Mouse (Mus musculus): ENCODE measurements at regions not wholly inside any gene's neighbourhood (a gene's known extent, or its start where the extent isn't known, plus 50 kb on each side); places are given as distances from the start of the nearest gene placed in this dataset.

DNA sequence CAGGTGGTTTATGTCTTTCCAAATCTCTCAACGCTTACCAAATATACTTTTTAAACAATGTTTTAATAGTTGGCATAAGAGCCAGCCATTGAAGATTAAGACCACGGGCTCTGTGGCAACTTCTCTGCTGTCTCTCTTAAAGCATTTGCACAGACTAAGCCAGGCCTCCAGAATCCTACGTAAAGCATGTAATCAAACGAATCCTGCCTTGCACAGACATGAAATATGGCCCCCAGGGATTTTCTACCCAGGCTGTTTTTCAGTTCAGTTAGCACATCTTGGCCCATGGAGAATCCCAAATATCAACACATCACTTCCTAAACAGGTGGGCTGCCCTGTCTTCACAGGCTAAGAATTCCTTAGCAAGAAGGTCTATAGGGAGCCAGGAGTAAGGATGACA lies 108.9 kb upstream of the Map1b start:
- H3K4me1 ChIP-seq (replicated peaks; ENCODE audit: control insufficient read depth, insufficient read depth, low read length): no peaks in the 10 kb centered on the region
- H3K27me3 ChIP-seq (replicated peaks; ENCODE audit: control insufficient read depth, insufficient read depth, low read length): no peaks in the 10 kb centered on the region
- H3K4me2 ChIP-seq (ENCODE audit: low read length): no peak overlapping the region
- H3K36me3 ChIP-seq (ENCODE audit: control insufficient read depth, insufficient read depth, low read length): no peaks in the 10 kb centered on the region
- no peaks in the 10 kb centered on the region for H3K9me3 ChIP-seq (ENCODE audit: control insufficient read depth, low read length)
- WGBS: 33% methylated on average over 4 of the region's 4 CpGs
- DNase-seq (ENCODE audit: low spot score) (peak; percentile 49), ATAC-seq (replicated peaks; ENCODE audit: low FRiP score, low TSS enrichment, low read depth) (no peak)
- H3K4me3 ChIP-seq (ENCODE audit: low read depth, low read length): no peak overlapping the region
- no peak overlapping the region for H3K27ac ChIP-seq (ENCODE audit: low read depth)
- H3K9ac ChIP-seq (ENCODE audit: low read length): no peak overlapping the region

DNA sequence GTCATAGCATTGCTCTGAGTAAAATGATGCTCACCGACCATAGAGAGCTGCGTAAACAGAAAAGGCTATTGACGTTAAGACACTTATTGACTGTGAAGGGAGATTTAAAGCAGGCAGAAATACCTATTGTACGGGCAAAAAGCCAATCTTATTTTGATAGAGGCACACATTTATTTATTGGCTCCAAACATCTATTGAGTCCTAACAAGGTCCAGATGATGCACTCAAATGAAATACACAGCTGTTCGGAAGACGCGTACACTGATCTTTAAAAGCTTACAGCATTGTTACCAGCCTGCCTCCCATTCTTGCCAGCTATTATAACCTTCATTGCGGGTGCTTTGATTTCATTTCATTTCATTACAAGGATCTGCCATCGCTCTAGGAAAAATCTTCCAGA lies 102.0 kb upstream of the Map1b start:
- 77% methylated on average over 9 of the region's 9 CpGs for WGBS
- peak; percentile 4 for DNase-seq (ENCODE audit: low spot score)
- H3K9me3 ChIP-seq (ENCODE audit: control insufficient read depth, low read length): no peaks in the 10 kb centered on the region

DNA sequence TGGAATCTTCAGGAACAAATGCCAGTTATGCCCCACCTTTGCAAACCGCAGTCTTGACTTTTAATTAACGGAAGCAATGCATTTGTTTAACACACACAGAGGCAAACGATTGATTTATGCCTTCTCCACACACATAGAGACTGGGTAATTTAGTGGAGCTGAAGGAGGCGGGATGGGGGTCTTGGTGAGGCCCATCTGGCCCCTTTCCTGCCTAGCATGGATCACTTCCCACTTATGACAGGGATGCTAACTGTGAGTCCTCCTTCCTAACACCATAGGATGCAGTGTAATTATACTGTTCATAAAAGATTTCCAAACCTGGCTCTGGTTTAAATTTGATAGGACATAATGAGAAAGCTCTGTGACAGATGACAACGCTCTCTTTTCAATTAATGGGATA lies 101.1 kb upstream of the Map1b start:
- Histone ChIP-seq H3K27me3 (replicated peaks; ENCODE audit: control insufficient read depth, insufficient read depth, low read length) (no peaks in the 10 kb centered on the region), H3K4me1 (replicated peaks; ENCODE audit: control insufficient read depth, insufficient read depth, low read length) (no peaks in the 10 kb centered on the region), H3K4me3 (ENCODE audit: low read depth, low read length) (no peak overlapping the region), H3K9ac (ENCODE audit: low read length) (no peak overlapping the region), H3K4me2 (ENCODE audit: low read length) (no peak overlapping the region), H3K36me3 (ENCODE audit: control insufficient read depth, insufficient read depth, low read length) (no peaks in the 10 kb centered on the region), H3K27ac (ENCODE audit: low read depth) (no peak overlapping the region), H3K9me3 (ENCODE audit: control insufficient read depth, low read length) (no peaks in the 10 kb centered on the region)
- DNase-seq (ENCODE audit: low spot score) (no peak), ATAC-seq (replicated peaks; ENCODE audit: low FRiP score, low TSS enrichment, low read depth) (no peak)
- WGBS: 43% methylated on average over 5 of the region's 5 CpGs

More for the DNA sequence above, 102.0 kb upstream of the Map1b start:
- Histone ChIP-seq H3K4me2 (ENCODE audit: low read length) (no peak overlapping the region), H3K4me3 (ENCODE audit: low read depth, low read length) (no peak overlapping the region), H3K36me3 (ENCODE audit: control insufficient read depth, insufficient read depth, low read length) (no peaks in the 10 kb centered on the region), H3K4me1 (replicated peaks; ENCODE audit: control insufficient read depth, insufficient read depth, low read length) (no peaks in the 10 kb centered on the region), H3K9ac (ENCODE audit: low read length) (no peak overlapping the region), H3K27me3 (replicated peaks; ENCODE audit: control insufficient read depth, insufficient read depth, low read length) (no peaks in the 10 kb centered on the region), H3K27ac (ENCODE audit: low read depth) (no peak overlapping the region)
- no peak for ATAC-seq (replicated peaks; ENCODE audit: low FRiP score, low TSS enrichment, low read depth)

DNA sequence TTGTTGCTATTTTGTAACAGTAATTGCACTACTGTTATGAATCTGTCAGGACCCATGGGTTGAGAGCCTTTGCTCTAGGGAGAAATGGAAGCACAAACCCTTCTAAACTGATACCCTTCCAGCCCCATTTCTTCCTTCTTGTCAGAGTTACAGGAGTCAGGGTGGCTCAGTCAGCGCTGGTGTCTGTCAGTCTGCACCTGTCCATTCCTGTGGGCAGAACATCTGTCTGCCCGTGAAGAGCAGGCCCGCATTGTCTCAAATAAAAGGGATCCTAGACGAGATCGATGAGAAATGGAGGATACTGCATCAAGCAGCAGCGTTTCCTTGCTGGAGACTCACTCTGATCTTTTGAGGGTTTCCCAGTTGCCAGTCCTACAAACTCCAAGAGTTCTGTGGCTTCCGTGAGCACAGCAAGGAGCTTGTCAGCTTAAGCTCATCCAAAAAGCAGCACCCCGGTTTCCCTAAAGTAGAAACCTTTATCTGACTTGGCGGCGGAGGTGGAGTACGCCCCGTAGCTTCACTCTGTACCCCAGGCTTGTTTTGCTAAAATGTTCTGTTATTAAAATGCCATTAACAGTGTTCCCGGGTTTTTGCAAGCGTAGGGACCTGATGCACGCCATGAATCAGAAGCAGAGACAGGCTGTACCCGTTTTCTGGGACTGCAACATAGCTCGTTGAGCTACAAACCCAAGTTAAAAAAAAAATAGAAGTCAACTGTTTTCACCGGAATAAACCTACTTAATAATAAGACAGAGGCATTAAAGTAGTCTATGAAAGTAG lies 95.6 kb upstream of the Map1b start:
- Histone ChIP-seq H3K36me3 (ENCODE audit: control insufficient read depth, insufficient read depth, low read length) (no peaks in the 10 kb centered on the region), H3K4me2 (ENCODE audit: low read length) (no peak overlapping the region), H3K4me1 (replicated peaks; ENCODE audit: control insufficient read depth, insufficient read depth, low read length) (no peaks in the 10 kb centered on the region), H3K9ac (ENCODE audit: low read length) (no peak overlapping the region), H3K9me3 (ENCODE audit: control insufficient read depth, low read length) (no peaks in the 10 kb centered on the region), H3K27me3 (replicated peaks; ENCODE audit: control insufficient read depth, insufficient read depth, low read length) (no peaks in the 10 kb centered on the region), H3K4me3 (ENCODE audit: low read depth, low read length) (no peak overlapping the region), H3K27ac (ENCODE audit: low read depth) (no peak overlapping the region)
- WGBS: 77% methylated on average over 18 of the region's 18 CpGs
- no peak for DNase-seq (ENCODE audit: low spot score)
- ATAC-seq (replicated peaks; ENCODE audit: low FRiP score, low TSS enrichment, low read depth): no peak

DNA sequence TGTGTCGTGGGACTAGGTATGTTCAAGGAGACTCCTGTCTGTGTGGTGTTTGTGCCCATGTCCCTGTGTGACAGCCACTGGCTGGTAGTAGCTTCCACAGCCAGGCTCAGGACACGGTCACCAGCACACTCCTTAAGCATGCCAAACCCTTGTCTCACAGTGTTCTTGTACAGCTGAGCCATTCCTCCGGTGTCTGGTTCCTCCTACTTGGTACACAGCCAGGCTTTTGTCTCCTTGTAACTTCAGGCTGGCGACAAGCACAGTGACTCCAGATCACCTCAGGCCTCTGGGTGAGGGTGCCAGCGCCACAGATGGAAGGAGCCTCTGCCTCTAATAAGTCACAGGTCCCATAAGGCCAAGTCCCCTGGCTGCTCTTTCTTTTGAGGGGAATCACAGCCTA lies 94.2 kb upstream of the Map1b start:
- H3K9ac ChIP-seq (ENCODE audit: low read length): no peak overlapping the region
- no peak overlapping the region for H3K27ac ChIP-seq (ENCODE audit: low read depth)
- WGBS: 70% methylated on average over 5 of the region's 5 CpGs
- DNase-seq (ENCODE audit: low spot score) (no peak), ATAC-seq (replicated peaks; ENCODE audit: low FRiP score, low TSS enrichment, low read depth) (no peak)
- no peaks in the 10 kb centered on the region for H3K9me3 ChIP-seq (ENCODE audit: control insufficient read depth, low read length)
- H3K27me3 ChIP-seq (replicated peaks; ENCODE audit: control insufficient read depth, insufficient read depth, low read length): no peaks in the 10 kb centered on the region
- H3K4me2 ChIP-seq (ENCODE audit: low read length): no peak overlapping the region
- no peaks in the 10 kb centered on the region for H3K4me1 ChIP-seq (replicated peaks; ENCODE audit: control insufficient read depth, insufficient read depth, low read length)
- H3K4me3 ChIP-seq (ENCODE audit: low read depth, low read length): no peak overlapping the region
- H3K36me3 ChIP-seq (ENCODE audit: control insufficient read depth, insufficient read depth, low read length): no peaks in the 10 kb centered on the region

DNA sequence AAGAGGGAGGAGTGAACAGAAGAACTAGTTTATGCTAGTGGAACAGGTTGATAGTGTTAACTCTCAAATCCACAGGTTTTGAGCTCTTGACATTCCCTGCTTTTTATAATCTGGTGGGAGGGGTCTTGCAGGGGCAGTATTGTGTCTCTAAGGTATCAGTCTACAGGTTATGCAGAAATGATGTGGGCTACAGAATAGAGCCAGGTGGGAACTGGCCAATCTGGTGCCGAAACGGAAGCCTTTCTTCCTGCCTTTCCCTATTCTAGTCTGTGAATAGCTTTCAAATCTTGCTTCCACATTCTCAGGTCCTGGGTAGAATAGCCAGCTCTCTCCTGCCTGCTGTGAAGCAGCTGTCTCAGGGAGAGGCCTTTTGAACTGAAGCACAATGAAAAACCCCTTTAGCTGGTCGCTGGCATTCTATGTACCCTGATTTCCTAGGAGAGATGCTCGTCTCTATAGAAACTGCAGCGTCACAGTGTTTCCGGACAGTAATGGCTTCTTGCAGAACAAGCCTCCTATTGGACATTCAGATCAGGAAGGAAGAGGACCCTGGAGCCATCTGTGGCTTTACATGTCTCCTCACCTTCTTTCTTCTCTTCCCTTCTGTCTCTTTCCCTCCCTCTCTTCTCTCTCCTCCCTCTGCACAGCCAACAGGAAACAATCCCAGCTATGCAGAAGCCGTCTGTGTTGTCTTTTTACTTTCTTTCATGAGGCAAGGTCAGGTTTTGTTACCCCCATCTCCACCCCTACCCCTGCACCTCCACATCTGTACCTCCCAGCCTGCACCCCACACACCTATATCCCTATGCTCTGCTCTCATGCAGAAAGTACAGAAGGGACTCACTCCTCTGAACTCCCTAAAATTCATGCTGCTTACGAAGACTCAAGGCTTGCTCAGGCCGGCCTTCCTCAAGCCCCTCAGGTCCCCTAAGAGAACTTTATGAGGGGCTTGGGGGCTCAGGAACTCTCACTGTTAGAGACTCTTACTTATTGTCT lies 93.1 kb upstream of the Map1b start:
- no peak for ATAC-seq (replicated peaks; ENCODE audit: low FRiP score, low TSS enrichment, low read depth)
- H3K9me3 ChIP-seq (ENCODE audit: control insufficient read depth, low read length): no peaks in the 10 kb centered on the region
- 61% methylated on average over 9 of the region's 9 CpGs for WGBS
- DNase-seq (ENCODE audit: low spot score): no peak
- no peaks in the 10 kb centered on the region for H3K4me1 ChIP-seq (replicated peaks; ENCODE audit: control insufficient read depth, insufficient read depth, low read length)
- H3K27ac ChIP-seq (ENCODE audit: low read depth): no peak overlapping the region
- no peaks in the 10 kb centered on the region for H3K36me3 ChIP-seq (ENCODE audit: control insufficient read depth, insufficient read depth, low read length)
- H3K4me2 ChIP-seq (ENCODE audit: low read length): no peak overlapping the region
- no peak overlapping the region for H3K9ac ChIP-seq (ENCODE audit: low read length)
- no peak overlapping the region for H3K4me3 ChIP-seq (ENCODE audit: low read depth, low read length)
- H3K27me3 ChIP-seq (replicated peaks; ENCODE audit: control insufficient read depth, insufficient read depth, low read length): no peaks in the 10 kb centered on the region

DNA sequence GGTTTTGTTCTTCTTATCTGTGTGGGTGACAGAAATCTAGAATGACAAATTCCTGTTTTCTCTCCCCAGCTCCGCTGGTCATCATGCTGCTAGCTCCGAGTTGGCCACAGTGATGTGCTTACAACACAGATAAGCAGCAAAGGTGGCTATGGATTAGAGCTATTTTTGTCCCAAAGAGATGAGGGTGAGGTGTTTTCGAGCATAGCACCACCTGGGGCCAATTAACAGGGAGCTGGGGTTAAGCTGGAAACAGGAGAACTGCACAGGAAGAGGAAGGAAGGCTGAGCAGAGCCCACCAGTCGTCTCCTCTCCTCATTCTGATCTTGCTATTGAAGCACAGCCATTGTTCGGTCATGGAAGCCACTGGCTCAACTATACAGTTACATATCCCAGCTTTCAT lies 92.3 kb upstream of the Map1b start:
- Histone ChIP-seq H3K36me3 (ENCODE audit: control insufficient read depth, insufficient read depth, low read length) (no peaks in the 10 kb centered on the region), H3K27me3 (replicated peaks; ENCODE audit: control insufficient read depth, insufficient read depth, low read length) (no peaks in the 10 kb centered on the region), H3K9ac (ENCODE audit: low read length) (no peak overlapping the region), H3K9me3 (ENCODE audit: control insufficient read depth, low read length) (no peaks in the 10 kb centered on the region), H3K27ac (ENCODE audit: low read depth) (no peak overlapping the region), H3K4me3 (ENCODE audit: low read depth, low read length) (no peak overlapping the region), H3K4me1 (replicated peaks; ENCODE audit: control insufficient read depth, insufficient read depth, low read length) (no peaks in the 10 kb centered on the region), H3K4me2 (ENCODE audit: low read length) (no peak overlapping the region)
- WGBS: 44% methylated on average over 5 of the region's 5 CpGs
- DNase-seq (ENCODE audit: low spot score) (no peak), ATAC-seq (replicated peaks; ENCODE audit: low FRiP score, low TSS enrichment, low read depth) (no peak)

DNA sequence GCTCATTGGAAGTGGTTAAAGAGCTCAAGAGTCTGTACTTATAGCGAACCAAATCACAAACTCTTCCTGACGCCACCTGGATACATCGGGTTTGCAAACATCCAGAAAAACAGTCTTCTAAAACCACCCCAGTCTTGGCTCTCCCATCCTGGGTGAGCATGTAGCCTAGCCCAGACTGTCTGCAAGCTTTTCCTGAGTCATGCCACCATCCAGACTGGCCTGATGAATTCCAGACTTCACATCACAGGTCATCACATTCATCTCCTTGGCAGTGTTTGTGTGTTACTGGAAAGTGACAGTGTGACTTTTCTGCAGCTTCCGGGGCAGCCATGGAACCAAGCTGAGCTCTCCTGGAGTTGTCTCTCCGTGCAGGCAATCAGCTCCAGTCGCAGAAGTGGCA lies 90.9 kb upstream of the Map1b start:
- Histone ChIP-seq H3K27ac (ENCODE audit: low read depth) (no peak overlapping the region), H3K36me3 (ENCODE audit: control insufficient read depth, insufficient read depth, low read length) (no peaks in the 10 kb centered on the region), H3K9ac (ENCODE audit: low read length) (no peak overlapping the region), H3K9me3 (ENCODE audit: control insufficient read depth, low read length) (no peaks in the 10 kb centered on the region), H3K4me1 (replicated peaks; ENCODE audit: control insufficient read depth, insufficient read depth, low read length) (no peaks in the 10 kb centered on the region), H3K4me2 (ENCODE audit: low read length) (no peak overlapping the region), H3K27me3 (replicated peaks; ENCODE audit: control insufficient read depth, insufficient read depth, low read length) (no peaks in the 10 kb centered on the region), H3K4me3 (ENCODE audit: low read depth, low read length) (no peak overlapping the region)
- 57% methylated on average over 6 of the region's 6 CpGs for WGBS
- DNase-seq (ENCODE audit: low spot score): no peak
- ATAC-seq (replicated peaks; ENCODE audit: low FRiP score, low TSS enrichment, low read depth): no peak

Measured in intestine, embryonic 14.5 days (tissue).